Mouse (Mus musculus) testis, adult 2 months (tissue): ENCODE results near the gene Tmem248.

Source experiments
- CTCF ChIP-seq: fragments of 200-500 bp; IDR thresholded peaks from 2 replicates; pipeline ENCODE4 v1.5.1; 2012; ENCODE audit warnings: low read depth, mild to moderate bottlenecking, inconsistent platforms, low read length, moderate library complexity; ENCODE audit not compliant: control insufficient read depth, insufficient read depth, insufficient replicate concordance
- POLR2A ChIP-seq: fragments of 200-500 bp; IDR thresholded peaks from 2 replicates; pipeline ENCODE4 v1.6.1; 2012; ENCODE audit warnings: low read depth, mild to moderate bottlenecking, inconsistent platforms, low read length, moderate library complexity; ENCODE audit not compliant: control insufficient read depth

DNA sequence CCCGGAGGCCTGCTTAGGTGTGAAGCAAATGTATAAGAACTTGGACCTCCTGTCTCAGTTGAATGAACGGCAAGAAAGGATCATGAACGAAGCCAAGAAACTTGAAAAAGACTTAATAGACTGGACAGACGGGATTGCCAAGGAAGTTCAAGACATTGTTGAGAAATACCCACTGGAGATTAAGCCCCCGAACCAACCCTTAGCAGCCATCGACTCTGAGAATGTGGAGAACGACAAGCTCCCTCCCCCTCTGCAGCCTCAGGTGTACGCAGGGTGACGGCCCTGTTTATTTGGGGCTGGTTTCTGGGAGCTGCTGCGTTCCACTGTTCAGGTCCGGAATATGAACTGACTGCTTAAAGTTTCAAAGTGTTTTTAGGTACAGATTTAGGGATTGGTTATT is 3.9 kb upstream of the Tmem248 start:
- TF ChIP-seq CTCF (no peak), POLR2A (no peak)
